Mouse (Mus musculus): Measurements from ENCODE around the gene Bmp2k. TPM values are rescaled to one million over a fixed set of nuclear protein-coding genes. Genes with fewer than 3 reads are reported as not detected.
A peak's percentile ranks its signal among the peaks of the same experiment; 100 is the strongest.
"Not testable (repeated sequence)": the region's sequence is repeated elsewhere in the genome, so short reads cannot be mapped to it uniquely, and the experiment has no call there.

The Bmp2k gene
- polyA plus RNA-seq, 1 experiment from 2014 or later, result 7.5 TPM

DNA sequence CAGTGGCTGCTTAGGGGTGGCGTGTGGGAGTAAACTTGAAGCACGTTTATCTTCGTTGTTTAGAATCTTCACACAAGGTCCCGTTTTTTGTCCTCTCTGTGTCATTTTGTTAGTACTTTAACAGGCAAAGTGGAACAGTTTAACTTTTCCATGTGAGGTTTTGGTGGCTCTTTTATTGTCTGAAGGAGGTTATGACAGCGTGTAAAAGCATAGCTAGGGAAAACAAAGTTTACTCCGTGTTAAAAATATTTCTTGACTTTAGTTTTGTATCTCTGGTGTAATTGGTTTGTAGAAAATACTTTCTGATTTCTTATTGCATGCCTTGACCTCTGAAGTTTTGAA, 1.0 kb downstream of the Bmp2k start:
- H3K9me3 ChIP-seq (replicated peaks), result no peaks in the 10 kb centered on the region
- peak overlapping the region; percentile 96 for H3K27ac ChIP-seq
- H3K27me3 ChIP-seq (ENCODE audit: low read depth, poor library complexity, severe bottlenecking), result no peaks in the 10 kb centered on the region
- peak overlapping the region; percentile 95 for H3K4me3 ChIP-seq
- no peak for DNase-seq (ENCODE audit: low spot score)
- H3K36me3 ChIP-seq, result no peaks in the 10 kb centered on the region
- 14% methylated on average over 6 of the region's 6 CpGs for WGBS
- H3K4me1 ChIP-seq, result peaks cover 39% of the 10 kb centered on the region

DNA sequence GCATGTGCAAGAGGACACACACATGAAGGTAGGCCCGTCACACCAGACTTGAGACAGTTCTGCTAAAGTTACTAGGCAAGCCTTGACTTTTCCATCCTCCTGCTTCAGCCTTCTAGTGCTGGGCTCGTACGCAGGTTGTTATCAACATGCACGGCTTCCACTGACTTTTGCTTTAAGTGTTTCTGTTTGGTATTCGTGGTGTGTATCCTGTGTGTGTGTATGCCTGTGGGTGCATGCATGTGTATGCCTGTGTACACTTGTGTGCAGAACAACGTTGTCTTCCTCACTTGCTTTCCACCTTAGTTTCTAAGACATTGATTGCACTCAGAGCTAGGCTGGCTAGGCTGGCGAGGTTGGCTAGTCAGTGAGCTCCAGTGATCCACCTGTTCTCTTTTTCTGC, 2.1 kb downstream of the Bmp2k start:
- peak overlapping the region; percentile 95; the same call in 1 of the 2 replicates for H3K4me3 ChIP-seq
- no peak for DNase-seq (ENCODE audit: low spot score)
- H3K9me3 ChIP-seq (replicated peaks), result no peaks in the 10 kb centered on the region
- H3K4me1 ChIP-seq, result peaks cover 42% of the 10 kb centered on the region
- H3K36me3 ChIP-seq, result no peaks in the 10 kb centered on the region
- H3K27ac ChIP-seq, result no peak overlapping the region
- H3K27me3 ChIP-seq (ENCODE audit: low read depth, poor library complexity, severe bottlenecking), result no peaks in the 10 kb centered on the region
- 92% methylated on average over 7 of the region's 7 CpGs for WGBS

GRCm38 (mm10) chr5:97000524-97000923, 3.0 kb downstream of the Bmp2k start:
- Histone ChIP-seq H3K4me1 (peaks cover 40% of the 10 kb centered on the region), H3K9me3 (replicated peaks) (no peaks in the 10 kb centered on the region), H3K36me3 (no peaks in the 10 kb centered on the region), H3K4me3 (no peak overlapping the region), H3K27ac (no peak overlapping the region), H3K27me3 (ENCODE audit: low read depth, poor library complexity, severe bottlenecking) (no peaks in the 10 kb centered on the region)
- DNase-seq (ENCODE audit: low spot score), result peak; percentile 13
- 91% methylated on average over 5 of the region's 5 CpGs for WGBS

DNA sequence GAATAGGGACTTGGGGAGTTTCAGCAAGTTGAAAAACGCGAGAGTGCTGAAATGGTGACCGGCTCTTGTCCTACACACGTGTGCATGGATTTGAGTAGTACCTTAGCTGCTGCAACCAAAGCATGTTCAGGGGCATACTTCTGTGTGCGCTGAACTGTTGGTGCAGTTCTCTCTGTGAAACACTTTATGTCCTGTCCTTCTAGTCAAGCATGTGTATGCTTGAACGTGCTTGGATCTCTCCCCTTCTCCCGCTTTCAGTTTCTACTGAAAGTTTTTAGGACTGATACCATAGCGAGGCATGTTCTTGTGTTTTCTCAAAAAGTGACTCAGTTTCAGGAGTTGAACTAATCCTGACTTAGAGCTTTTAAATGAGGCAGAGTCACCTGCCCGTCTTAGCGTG, 3.7 kb downstream of the Bmp2k start:
- peak; percentile 27 for DNase-seq (ENCODE audit: low spot score)
- no peak overlapping the region for H3K27ac ChIP-seq
- no peaks in the 10 kb centered on the region for H3K27me3 ChIP-seq (ENCODE audit: low read depth, poor library complexity, severe bottlenecking)
- no peaks in the 10 kb centered on the region for H3K36me3 ChIP-seq
- H3K9me3 ChIP-seq (replicated peaks), result no peaks in the 10 kb centered on the region
- H3K4me3 ChIP-seq, result no peak overlapping the region
- H3K4me1 ChIP-seq, result peaks cover 33% of the 10 kb centered on the region
- WGBS, result 92% methylated on average over 10 of the region's 10 CpGs

DNA sequence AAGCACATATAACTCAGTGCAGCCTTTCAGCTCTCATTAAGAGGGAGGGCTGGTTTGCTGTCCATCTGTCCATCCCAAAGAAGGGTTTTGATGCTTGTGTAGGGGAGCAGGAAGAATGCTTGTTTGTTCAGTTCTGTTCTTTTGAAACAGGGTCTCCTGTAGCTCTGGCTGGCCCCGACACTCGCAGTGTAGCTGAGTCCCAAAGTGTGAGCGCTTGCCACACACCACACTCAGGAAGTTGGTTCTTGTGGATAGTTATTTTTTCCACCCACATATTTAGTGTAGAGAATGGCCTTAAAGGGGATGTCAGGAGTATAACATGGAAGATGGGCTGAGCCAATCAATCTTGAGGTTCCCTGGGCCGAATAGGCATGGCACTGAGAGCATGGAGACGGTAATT, 4.1 kb downstream of the Bmp2k start:
- no peaks in the 10 kb centered on the region for H3K27me3 ChIP-seq (ENCODE audit: low read depth, poor library complexity, severe bottlenecking)
- WGBS, result 96% methylated on average over 5 of the region's 5 CpGs
- H3K9me3 ChIP-seq (replicated peaks), result no peaks in the 10 kb centered on the region
- peak; percentile 15 for DNase-seq (ENCODE audit: low spot score)
- no peak overlapping the region for H3K4me3 ChIP-seq
- peaks cover 29% of the 10 kb centered on the region for H3K4me1 ChIP-seq
- H3K27ac ChIP-seq, result no peak overlapping the region
- H3K36me3 ChIP-seq, result no peaks in the 10 kb centered on the region

GRCm38 (mm10) chr5:97002336-97002735, 4.8 kb downstream of the Bmp2k start:
- no peaks in the 10 kb centered on the region for H3K36me3 ChIP-seq
- 90% methylated on average over 5 of the region's 5 CpGs for WGBS
- H3K4me3 ChIP-seq, result no peak overlapping the region
- H3K4me1 ChIP-seq, result peaks cover 24% of the 10 kb centered on the region
- H3K9me3 ChIP-seq (replicated peaks), result no peaks in the 10 kb centered on the region
- peak; percentile 25 for DNase-seq (ENCODE audit: low spot score)
- no peak overlapping the region for H3K27ac ChIP-seq
- no peaks in the 10 kb centered on the region for H3K27me3 ChIP-seq (ENCODE audit: low read depth, poor library complexity, severe bottlenecking)

GRCm38 (mm10) chr5:97002937-97003336, 5.4 kb downstream of the Bmp2k start:
- no peak overlapping the region for H3K27ac ChIP-seq
- WGBS, result 87% methylated on average over 7 of the region's 7 CpGs
- no peaks in the 10 kb centered on the region for H3K9me3 ChIP-seq (replicated peaks)
- no peaks in the 10 kb centered on the region for H3K36me3 ChIP-seq
- peak; percentile 22 for DNase-seq (ENCODE audit: low spot score)
- H3K27me3 ChIP-seq (ENCODE audit: low read depth, poor library complexity, severe bottlenecking), result no peaks in the 10 kb centered on the region
- H3K4me1 ChIP-seq, result peaks cover 24% of the 10 kb centered on the region
- H3K4me3 ChIP-seq, result no peak overlapping the region

DNA sequence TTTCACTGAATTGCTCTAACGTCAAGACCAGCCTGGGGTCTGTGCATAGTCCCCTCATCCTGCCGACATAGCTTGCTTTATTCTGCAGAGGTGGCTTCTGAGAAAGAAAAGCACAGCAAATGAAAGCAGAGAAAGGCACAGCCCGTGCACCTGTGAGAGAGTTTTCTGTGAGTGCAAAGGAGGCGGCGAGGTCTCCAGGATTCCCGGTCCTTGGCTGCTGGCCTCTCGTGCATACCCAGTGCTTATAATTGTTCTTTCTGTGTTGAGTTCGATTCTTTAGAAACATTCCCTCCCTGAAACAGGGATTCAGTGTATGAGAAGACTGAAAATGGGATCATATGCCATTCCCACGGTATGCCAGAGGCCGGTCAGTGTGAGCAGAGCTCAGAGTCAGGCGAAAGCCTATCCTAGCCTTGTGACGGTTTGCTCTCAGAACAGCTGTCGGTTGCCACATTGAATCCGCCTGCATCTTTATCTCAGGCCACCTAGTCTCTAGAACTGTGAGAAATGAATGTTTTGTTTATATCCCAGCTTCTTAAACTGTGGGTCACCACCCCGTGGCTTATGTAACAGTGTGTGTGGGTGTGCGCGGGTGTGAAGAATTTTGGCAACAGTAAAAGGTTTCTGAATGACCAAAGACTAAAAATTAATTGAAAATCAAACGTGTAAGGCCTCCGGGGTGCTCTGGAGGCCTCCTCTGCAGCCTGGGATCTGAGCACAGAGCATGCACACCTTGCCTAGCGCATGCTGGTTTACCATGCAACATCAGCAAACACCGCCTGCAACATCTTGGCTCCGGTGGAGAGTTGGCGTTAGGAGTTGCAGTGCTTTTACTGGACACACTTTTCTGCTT, 6.9 kb downstream of the Bmp2k start:
- no peak overlapping the region for H3K27ac ChIP-seq
- H3K4me1 ChIP-seq, result peaks cover 12% of the 10 kb centered on the region
- no peaks in the 10 kb centered on the region for H3K36me3 ChIP-seq
- no peak for DNase-seq (ENCODE audit: low spot score)
- no peaks in the 10 kb centered on the region for H3K27me3 ChIP-seq (ENCODE audit: low read depth, poor library complexity, severe bottlenecking)
- 87% methylated on average over 23 of the region's 23 CpGs for WGBS
- H3K9me3 ChIP-seq (replicated peaks), result no peaks in the 10 kb centered on the region
- H3K4me3 ChIP-seq, result no peak overlapping the region

GRCm38 (mm10) chr5:97005891-97006290, 8.4 kb downstream of the Bmp2k start:
- DNase-seq (ENCODE audit: low spot score), result peak; percentile 18
- Histone ChIP-seq H3K27ac (no peak overlapping the region), H3K9me3 (replicated peaks) (no peaks in the 10 kb centered on the region), H3K36me3 (no peaks in the 10 kb centered on the region), H3K27me3 (ENCODE audit: low read depth, poor library complexity, severe bottlenecking) (no peaks in the 10 kb centered on the region), H3K4me1 (peaks cover 7% of the 10 kb centered on the region; the same call in 1 of the 2 replicates), H3K4me3 (no peak overlapping the region)
- 96% methylated on average over 2 of the region's 2 CpGs for WGBS

GRCm38 (mm10) chr5:97006929-97007328, 9.4 kb downstream of the Bmp2k start:
- no peaks in the 10 kb centered on the region for H3K36me3 ChIP-seq
- H3K4me3 ChIP-seq, result no peak overlapping the region
- no peaks in the 10 kb centered on the region for H3K9me3 ChIP-seq (replicated peaks)
- 91% methylated on average over 3 of the region's 3 CpGs for WGBS
- no peaks in the 10 kb centered on the region for H3K27me3 ChIP-seq (ENCODE audit: low read depth, poor library complexity, severe bottlenecking)
- no peak for DNase-seq (ENCODE audit: low spot score)
- peaks cover 7% of the 10 kb centered on the region; the same call in 1 of the 2 replicates for H3K4me1 ChIP-seq
- H3K27ac ChIP-seq, result no peak overlapping the region

- H3K4me3 ChIP-seq, result no peak overlapping the region
- DNase-seq (ENCODE audit: low spot score), result no peak
- 91% methylated on average over 3 of the region's 3 CpGs for WGBS
These were observed 10.0 kb downstream of the Bmp2k start for GRCm38 (mm10) chr5:97007496-97007895.

DNA sequence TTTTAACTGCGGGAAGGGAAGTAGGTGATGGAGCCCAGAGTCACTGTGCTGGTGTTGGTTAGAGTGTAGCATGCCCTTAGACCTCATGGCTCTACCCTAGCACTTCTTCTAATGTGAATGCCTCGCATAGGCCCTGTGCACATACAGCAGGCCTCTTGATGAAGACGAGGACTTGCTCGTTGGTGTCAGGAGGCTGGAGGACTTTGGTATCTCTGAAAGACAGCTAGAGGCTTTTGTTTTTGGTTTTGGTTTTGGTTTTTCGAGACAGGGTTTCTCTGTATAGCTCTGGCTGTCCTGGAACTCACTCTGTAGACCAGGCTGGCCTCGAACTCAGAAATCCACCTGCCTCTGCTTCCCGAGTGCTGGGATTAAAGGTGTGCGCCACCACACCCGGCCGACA, 11.7 kb downstream of the Bmp2k start:
- not testable (repeated sequence) for H3K4me1 ChIP-seq; DNase-seq (ENCODE audit: low spot score); H3K27ac ChIP-seq; H3K4me3 ChIP-seq; H3K27me3 ChIP-seq (ENCODE audit: low read depth, poor library complexity, severe bottlenecking); H3K36me3 ChIP-seq; H3K9me3 ChIP-seq (replicated peaks)
- 95% methylated on average over 10 of the region's 10 CpGs for WGBS

More at GRCm38 (mm10) chr5:97007496-97007895, 10.0 kb downstream of the Bmp2k start:
- no peaks in the 10 kb centered on the region for H3K36me3 ChIP-seq
- H3K27ac ChIP-seq, result no peak overlapping the region
- H3K4me1 ChIP-seq, result peaks cover 7% of the 10 kb centered on the region; the same call in 1 of the 2 replicates
- no peaks in the 10 kb centered on the region for H3K9me3 ChIP-seq (replicated peaks)
- no peaks in the 10 kb centered on the region for H3K27me3 ChIP-seq (ENCODE audit: low read depth, poor library complexity, severe bottlenecking)

DNA sequence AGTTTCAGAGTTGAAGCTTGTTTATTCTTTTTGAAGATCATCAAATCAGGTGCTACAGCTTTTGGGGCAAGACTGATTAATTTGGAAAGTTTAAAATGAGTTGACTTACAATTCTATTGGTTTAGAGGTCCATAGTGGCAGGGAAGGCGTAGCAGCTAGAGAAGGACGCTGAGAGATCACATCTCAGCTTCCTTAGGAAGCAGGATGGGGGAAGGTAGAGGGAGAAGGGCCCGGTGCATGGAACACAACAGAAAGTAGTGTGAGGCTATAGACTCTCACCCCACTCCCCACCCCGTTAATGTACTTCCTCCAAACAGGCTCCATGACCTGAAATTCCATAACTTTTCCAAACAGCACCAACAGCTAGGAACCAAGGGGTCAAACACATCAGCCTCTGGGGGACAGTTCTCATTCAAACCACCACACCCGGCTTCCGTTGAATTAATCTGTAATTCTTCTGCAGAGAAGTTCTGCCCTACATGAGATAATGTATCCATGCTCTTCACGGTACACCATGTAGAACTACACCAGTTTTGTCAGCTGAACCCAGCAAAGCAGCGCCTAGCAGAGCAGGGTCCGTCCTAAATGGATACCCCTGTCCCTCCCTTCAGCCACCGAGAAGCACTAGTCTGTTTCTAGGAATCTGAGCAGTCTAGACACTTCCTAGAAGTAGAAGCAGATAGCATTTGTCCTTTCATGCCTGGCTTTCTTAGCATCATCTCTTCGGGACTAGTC, 12.3 kb downstream of the Bmp2k start:
- Histone ChIP-seq H3K27ac (no peak overlapping the region), H3K4me1 (peaks cover 7% of the 10 kb centered on the region), H3K36me3 (no peaks in the 10 kb centered on the region), H3K9me3 (replicated peaks) (no peaks in the 10 kb centered on the region), H3K4me3 (no peak overlapping the region), H3K27me3 (ENCODE audit: low read depth, poor library complexity, severe bottlenecking) (no peaks in the 10 kb centered on the region)
- DNase-seq (ENCODE audit: low spot score), result no peak
- whole genome bisulfite sequencing, result 88% methylated on average over 11 of the region's 11 CpGs

All from limb, embryonic 10.5 days (tissue).